Mouse (Mus musculus) spleen, postnatal 4 days (tissue): ENCODE measurements around the gene Grm4.

Experiments used
- DNase-seq, 2 experiments: peaks; one replicate each; pipeline ENCODE4 v3.0.0; 2022; ENCODE audit warnings: low spot score in 2 of 2

The Grm4 gene

DNA sequence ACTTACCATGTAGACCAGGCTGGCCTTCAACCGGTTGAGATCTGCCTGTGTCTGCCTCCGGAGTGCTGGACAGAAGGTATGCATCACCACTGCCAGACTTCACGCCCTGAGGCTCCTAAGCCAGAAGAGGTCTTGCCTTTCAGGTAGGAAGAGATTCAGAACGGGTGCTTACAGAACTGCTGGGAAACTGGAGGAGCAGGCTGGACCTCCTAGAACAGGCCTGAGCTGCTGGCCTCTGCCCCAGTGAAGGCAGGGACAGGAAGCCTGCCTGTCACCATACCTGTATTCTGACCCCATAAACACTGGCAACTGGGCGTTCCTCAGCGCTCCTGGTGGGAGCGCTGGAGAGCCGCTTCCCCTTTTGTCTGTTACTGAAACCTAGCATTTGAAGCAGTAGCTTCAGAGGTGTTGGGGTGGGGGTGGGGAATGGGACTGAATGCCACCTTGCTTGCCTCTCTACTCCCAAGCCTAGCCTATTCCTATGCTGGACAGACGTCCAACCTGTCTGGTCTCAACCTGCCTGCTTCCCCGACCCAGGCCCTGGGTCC lies 30.3 kb upstream of the Grm4 start:
- DNase-seq = no peak

DNA sequence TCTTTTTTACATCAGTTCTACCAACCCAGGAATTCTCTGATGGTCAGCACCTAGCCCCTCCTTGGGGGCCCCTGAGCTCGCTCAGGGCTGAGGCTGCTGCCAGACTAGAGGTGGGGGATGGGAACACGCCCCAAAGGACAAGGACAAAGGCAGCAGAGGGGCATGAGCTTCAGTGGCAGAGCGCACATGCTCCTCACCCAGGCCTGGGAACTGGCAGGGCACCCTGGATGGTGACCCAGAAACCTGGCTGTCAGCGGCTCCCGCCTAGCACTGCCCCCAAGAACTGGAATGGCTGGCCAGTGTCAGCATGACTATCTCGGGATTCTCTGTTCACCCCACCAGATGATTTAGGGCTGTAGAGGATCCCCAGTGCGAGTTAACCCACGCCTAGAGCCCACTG lies 28.0 kb upstream of the Grm4 start:
- DNase-seq = no peak

DNA sequence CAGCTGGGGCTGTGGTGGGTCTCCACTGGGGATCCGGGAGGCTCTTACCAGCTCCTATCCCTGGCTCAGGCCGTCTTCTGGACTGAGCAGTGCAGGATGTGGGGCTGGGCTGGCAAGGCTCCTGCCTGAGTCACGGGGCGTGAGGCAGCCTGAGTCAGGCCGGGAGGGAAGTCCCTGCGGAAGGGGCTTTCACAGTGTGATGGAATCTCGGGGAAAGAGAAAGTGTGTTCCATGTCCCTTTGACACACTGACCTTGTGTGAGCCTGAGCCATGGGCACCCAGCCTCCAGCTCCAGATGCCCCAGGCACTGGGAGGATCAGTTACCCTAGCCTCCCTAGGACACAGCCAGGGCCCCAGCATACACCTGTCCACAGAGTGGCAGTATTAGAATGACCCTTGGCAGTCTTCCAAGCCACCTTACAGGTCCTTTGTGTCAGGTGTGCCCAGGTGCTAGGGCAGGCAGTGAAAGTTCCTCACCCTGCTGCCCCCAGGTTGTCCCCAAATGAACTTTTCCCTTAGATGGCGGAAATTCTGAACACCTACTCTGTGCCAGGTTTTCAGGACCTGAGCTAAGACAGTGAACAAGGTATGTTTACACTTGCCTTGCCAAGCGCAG lies 26.2 kb upstream of the Grm4 start:
- no peak for DNase-seq

DNA sequence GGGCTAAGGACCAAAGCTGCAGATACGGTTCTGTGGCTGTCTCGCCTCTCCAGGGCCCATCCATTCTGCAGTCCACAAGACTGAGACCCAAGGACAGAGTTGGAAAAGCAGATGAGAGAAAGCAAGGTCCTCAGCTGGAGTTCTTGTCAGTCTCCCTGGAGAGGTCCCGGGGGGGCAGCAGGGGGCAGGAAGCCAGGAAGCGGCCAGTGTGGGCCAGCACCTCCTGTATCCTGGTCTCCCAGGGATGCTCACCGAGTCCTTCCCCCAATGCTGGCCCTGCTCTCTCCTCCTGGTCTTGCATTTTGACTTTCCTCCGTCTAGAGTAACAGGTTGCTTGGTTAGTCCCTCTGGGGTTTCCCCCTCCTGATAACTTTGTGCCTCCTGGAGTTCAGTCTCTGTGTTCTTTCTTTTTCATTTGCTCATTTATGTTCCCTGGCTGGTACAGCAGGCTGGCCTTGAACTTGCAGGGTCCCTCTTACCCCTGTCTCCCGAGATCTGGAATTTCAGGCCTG lies 25.4 kb upstream of the Grm4 start:
- no peak for DNase-seq

DNA sequence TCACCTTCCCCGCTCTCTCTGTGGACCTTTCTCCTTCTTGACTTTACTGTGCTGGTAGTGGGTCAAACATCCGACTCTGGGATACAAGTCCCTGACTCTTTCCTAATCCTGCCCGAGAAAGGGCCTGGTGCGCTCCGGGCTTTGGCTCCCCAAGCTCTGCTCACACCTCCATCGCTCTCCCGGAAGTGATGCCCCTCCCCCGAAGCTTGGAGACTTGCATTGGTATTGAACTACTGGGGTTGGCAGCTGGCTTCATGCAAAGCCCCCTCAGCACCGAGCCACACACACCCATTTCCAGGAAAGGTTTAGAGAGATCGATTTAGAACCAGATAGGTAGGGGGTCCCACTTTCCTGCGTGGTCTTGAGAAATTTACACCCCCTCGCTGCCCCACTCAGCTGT lies 24.8 kb upstream of the Grm4 start:
- no peak for DNase-seq

DNA sequence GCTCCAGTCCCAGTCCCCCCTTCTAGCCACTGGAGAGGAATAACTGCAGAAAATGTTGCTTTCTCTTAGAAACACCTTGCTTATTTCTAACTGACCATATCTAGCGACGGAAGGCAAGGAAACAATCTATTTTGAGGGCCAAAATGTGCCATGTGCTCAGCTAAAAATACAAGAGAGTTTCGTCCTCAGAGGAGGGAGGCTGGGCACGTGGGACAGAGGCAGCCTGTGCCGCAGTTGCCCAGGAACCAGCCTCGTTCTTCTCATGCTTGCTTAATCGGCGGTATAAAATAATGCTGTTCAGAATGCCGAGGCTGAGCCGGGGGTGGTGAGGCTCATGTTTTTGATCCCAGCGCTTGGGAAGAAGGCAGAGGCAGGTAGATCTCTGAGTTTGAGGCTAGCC lies 23.3 kb upstream of the Grm4 start:
- DNase-seq = no peak

DNA sequence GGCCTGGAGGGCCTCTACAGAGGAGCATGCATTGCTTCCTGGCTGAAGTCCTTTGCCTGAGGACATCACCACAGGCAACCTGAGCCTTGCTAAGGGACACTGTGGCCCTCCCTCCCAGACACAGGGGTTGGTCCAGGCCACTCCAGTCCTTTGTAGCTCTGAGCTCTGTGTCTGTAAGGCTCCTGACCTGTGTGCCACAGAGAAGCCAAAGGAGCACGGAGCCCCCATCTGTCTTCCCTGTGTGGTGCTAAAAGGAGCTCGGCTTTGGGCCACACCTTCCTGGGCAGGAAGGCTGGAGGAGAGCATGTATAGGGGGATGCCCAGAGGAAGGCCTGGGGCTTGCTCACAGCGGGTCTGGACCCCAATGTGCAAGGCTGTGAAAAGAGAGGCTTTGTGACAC lies 20.8 kb upstream of the Grm4 start:
- DNase-seq = no peak

DNA sequence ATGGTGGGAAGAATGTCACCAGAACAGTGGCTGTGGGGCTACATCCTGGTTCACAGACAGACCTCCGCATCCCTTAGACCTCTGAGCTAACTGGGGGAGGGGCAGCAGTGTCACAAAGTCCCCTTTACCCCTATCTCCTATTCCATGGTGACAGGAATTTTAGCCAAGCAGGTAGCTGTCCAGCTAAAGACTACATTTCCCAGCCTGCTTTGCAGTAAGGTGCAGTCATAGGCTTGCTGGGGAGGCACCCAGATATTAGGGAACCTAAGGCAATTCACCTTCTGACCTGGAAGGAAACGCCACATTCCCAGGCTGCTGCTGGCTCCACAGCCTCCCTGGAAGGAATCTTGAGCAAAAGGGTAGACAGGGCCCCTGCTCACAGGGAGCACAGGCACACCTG lies 20.1 kb upstream of the Grm4 start:
- no peak for DNase-seq

DNA sequence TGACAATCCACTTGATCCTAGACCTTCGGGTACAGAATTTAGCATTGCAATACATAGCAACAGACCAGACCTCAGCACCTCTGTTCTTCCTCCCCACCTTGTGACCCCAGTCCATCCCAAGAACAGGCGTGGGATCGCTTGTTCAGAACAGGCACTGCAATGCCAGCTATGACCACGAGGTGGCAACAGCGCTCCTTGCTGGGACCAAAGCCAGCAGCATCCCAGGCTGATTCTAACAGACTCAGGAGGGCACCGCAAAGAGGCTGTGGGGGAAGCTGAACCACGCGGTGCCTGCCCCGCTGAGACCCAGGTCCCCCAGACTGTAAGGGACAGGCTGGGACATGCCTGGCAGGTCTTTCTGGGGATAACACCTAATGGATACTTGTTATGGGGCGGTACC lies 13.5 kb upstream of the Grm4 start:
- peak; percentile 87 to 97 for DNase-seq

DNA sequence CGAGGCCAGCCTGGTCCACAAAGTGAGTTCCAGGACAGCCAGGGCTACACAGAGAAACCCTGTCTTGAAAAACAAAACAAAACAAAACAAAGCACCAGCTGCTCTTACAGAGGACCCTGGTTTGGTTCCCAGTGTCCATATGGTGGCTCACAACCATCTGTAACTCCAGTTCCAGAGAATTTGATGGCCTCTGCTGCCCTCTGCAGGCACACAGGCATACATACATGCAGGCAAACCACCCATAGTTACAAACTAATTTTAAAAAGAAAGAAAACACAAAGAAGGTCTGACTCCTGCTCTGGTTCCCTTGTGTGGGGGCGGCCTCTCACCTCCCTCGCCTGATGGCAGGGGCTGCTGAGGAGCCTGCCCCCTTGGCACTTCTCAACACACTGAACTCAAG lies 12.2 kb upstream of the Grm4 start:
- DNase-seq = no peak

DNA sequence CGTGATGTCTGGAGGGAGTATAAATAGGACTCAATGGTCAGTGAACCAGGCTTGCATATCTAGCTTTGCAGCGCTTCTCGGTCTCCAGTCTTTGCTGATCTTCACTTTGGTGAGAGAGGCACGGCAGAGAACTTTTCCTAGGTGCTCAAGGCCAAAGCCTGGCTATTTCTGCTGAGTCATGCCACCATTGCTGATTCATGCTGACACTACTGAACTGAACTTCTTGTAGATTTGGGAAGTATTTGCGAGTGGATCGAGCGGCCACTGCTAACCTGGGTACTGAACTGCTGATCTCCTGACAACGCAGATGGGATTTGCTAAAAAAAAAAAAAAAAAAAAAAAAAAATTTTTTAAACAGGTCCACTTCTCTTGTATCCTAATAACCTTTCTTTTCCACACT lies 10.9 kb upstream of the Grm4 start:
- no peak for DNase-seq

DNA sequence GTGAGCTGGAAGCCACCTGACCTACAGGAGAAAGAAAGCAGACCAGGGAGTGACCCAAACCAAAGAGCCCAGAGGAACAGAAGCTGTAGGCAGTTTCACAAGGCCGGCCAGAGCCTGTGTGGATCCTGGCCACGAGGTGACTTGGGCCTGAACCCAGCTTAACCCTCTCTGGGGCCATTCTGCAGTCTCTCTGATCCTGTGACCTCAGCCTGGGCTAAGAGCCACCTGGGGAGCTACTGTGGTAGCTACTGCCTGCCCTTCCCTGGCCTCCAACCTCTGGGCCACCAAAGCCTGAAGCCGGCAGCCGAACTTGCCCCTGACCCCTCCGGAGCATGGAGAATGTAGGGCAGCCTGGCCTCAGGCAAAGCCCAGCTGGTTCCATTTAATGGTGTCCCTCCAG lies 7.6 kb upstream of the Grm4 start:
- no peak for DNase-seq

DNA sequence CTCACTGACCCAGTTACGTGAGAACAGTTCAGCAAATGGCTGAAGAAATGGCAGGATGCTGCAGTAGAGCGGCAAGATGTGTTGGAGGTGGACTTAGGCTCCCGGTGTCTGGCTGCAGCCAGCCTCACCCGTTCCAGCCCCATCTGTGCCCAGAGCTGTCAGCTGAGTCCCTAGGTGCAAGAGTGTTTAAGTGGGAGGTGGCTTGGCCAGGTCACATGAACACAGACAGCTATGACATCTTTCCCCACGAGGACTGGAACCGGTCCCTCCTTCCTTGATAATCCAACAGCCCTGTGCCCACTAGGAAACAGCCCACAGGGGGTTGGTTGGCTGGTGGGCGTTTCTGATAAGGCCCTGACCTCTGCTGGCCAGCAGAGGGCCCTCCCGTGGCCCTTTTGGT lies 6.8 kb upstream of the Grm4 start:
- no peak for DNase-seq

DNA sequence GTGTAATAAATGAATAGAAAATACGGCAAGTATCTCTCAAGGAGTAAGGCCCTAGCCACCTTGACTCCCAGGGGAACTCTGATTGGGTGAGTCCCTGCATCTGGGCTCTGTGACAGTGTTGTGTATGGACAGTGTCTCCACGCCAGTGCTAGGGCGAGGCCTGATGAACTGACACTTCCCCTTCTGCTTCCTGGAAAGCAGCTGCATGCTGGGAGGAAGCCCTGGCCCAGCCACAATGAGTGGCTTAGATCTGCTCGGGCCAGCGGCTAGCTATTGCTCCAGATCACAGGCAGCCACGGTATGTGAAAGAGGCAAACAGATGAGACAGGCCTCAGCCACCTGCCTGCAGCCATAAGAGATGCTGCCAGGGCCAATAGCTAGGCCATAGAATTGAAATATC lies 6.0 kb upstream of the Grm4 start:
- DNase-seq = peak in 1 of 2 experiments; percentile 44

DNA sequence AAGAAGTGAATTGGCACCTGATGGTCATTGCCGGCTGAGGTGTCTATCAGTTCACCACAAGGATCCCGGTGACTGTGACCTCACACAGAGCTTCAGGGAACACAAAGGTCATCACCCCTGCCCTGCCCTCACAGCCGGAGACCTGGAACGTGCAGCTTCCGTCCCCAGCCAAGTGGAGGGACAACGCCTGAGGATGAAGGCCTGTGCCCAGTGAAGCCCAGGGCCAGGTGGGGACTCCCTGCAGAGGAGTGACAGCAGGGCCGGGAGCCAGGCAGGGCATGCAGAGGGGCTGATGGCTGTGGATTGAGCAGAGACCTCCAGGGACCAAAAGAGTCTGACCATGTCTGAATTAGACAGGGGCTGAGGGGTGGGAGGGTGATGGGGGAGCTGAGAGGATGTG lies 1.9 kb upstream of the Grm4 start:
- DNase-seq = no peak

DNA sequence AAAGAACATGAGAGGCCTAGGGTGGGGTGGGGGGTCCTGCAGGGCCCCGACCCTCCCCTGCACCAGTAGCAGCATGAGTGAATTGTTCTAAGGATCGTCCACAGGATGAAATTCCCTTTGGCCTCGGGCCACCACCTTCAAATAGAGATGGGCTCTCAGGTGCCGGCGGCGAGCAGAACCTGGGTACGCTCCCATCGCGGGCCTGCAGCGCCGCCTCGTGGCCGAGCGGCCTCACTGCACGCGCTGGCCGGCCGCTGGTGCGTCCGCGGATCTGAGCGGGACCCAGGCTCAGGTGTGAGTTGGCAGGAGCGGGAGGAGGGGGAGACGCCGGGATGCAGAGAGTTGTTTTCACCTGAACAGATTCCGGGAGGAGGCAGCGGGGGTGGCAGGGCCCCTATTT lies 646 bp downstream of the Grm4 start:
- peak in 1 of 2 experiments; percentile 85 for DNase-seq

DNA sequence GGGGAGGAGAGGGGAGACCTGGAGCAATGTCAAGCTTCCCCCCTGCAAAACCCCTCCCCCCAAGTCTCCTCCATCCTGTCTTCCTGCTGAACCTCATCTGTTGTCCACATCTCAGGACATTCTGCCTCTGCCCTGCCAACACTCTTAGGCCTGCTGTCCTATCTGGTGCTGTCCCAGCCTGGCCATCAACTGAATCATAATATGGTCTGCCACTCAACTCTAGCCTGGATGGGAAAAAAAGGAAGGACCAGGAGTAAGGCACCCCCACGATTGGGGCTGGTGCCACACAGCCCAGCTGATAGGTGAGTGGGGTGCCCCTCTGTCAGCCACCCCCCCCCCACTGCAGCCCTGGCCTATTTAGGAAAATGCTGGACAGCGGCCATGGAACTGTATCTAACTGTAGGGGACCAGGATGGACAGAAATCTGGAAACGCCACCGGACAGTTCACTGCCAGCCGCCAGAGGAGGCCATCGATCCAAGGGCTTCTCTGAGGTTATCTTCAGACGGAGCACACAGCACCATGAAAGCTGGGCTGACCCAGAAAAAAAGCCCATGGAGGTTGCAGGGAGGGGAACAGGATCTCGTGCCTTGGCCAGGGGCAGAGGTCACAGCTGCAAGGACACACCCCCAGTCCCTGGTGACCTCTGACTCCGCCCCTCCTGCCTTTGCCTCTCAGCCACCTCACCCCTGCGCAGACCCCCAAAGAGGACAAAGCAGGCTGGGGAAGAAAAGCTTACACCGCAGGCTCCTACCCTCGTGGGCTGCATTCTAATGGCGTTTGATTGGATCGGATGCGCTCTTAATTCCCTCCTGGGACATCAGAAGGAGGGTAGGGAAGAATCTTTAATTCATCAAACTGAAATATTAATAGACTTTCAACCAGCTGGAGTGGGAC lies 2.3 kb downstream of the Grm4 start:
- no peak for DNase-seq

DNA sequence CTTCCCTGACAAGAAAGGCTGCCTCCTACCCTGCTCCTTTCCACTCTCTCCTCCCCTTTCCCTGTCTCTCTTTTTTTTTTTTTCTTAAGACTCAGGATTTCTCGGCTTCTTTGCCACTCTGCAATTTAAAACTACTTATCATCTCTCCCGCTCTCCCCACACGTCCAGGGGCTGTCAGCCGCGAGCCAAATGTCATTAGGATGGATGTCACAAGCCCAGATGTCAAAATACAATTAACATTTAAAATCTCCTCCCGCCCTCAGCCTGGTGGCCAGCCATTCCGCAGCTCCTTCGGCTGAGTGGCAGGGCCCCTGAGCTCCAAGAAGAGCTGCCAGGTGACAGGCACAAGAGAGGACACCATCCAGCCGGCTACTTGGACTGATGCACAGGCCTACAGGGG lies 2.9 kb downstream of the Grm4 start:
- DNase-seq = no peak

DNA sequence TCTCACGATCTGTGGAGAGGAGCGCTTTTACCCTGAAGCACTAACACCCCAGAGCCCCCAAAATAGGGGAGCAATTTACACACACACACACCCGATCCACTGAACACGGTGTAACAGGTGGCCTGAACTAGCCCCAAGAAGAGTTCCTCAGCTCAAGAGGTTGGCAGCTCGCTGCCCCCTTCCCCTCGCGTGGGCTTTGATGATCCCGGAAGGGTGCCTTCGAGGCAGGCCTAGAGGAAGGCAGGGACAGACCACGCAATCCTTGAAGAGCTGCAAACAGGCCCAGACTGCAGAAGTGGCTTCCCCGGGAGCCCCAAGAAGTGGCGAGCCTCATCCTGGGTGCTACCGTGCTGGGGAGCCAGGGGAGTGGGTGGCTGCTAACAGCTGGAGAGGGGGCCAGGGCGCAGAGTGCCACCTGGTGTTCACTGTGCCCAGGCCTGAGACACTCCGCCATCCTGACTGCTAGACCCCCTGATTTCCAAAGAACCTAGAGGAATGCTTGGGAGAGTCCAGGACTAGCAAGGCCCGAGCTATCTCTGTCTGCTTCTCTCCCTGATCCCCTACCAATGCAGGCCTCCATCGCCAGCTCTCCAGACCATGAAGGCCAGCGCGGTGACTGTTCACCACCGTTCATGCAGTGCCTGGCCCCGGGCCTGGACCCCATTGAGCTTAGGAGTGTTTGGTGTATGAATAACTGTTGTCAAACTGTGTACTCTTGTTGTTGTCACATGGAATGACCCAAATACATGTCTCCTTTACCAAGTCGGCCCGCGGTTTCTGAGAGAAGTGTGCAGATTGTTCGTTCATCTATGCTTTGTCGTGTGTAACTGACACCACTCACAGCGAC lies 7.1 kb downstream of the Grm4 start:
- DNase-seq = no peak

DNA sequence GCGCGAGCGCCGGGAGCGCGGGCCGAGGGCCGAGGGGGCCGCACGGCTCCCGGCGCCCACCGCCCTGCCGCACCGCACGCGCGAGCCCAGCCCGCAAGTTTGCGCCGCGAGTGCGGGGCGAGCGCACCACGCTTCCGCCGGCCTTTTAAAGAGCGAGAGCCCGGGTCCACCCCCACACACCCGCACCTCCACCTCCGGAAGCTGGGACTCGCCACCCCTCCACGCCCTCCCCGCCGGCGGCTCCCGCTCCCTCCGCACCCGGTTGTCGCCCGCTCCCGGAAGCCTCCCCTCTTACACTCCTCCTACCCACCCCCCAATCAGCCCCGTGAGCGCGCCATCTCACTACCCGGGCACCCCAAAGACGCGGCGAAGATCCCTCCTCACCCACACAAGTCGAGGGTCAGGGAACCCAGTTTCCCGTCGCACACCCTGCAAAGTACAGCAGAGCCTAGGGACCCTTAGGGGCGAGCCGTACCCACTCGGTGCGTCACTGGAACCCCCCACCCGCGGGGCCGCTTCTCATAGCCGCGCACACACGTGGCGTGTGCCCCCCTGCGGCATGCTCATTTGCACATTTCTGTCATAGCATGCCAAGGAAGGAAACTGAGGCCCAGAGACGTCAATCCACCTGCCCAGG lies 7.8 kb downstream of the Grm4 start:
- no peak for DNase-seq

DNA sequence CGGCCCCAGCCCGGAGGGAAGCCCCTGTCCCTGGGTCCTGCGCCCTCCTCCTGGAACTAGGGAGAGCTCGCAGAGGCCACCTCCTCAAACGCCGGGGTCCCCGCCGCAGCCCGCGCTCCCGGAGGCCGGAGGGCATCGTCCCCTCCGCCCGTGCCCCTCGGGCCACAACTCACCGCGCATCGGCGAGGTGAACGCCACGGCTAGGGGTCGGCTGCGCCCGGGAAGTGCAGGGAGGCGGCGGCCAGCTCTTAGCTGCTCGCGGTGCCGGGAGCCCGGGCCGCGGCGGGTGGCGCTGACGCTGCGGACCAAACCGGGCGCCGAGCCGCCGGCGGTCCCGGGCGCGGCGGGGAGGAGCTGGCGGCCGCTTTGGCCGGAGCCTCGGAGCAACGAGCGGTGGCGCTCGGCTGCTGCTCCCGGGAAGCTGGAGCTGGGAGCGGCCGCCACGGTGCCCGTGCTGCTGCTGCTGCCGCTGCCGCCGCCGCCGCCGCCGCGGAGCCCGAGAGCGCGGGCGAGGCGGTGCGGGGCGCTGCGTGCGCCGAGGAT lies 8.5 kb downstream of the Grm4 start:
- no peak for DNase-seq
